Mouse (Mus musculus) neural tube, embryonic 13.5 days (tissue): Measurements from ENCODE around the gene E030025P04Rik. TPM values are rescaled to one million over a fixed set of nuclear protein-coding genes. Genes with fewer than 3 reads are reported as not detected.

Experiments
- ATAC-seq: fragments of 200-750 bp; cut with Nextera tagmentation; 2 replicates; pipeline ENCODE4 v1.8.0; 2017; ENCODE audit warnings: low read depth, mild to moderate bottlenecking, moderate TSS enrichment, moderate library complexity
- H3K27ac ChIP-seq: fragments of 300-500 bp; sonication (generic); replicated peaks from 2 replicates; pipeline ENCODE4 v1.5.1; 2015; ENCODE audit warnings: moderate library complexity, mild to moderate bottlenecking, inconsistent platforms
- H3K27me3 ChIP-seq: fragments of 300-500 bp; sonication (generic); 2 replicates; pipeline ENCODE4 v1.6.1; 2015; ENCODE audit warnings: mild to moderate bottlenecking, inconsistent platforms
- H3K36me3 ChIP-seq: fragments of 300-500 bp; sonication (generic); 2 replicates; pipeline ENCODE4 v1.6.1; 2015; ENCODE audit warnings: mild to moderate bottlenecking, inconsistent platforms
- H3K4me1 ChIP-seq: fragments of 300-500 bp; sonication (generic); replicated peaks from 2 replicates; pipeline ENCODE4 v1.6.1; 2015; ENCODE audit warnings: inconsistent platforms
- H3K4me2 ChIP-seq: fragments of 300-500 bp; sonication (generic); 2 replicates; pipeline ENCODE4 v1.6.1; 2015; ENCODE audit warnings: inconsistent platforms, mild to moderate bottlenecking, moderate library complexity
- H3K4me3 ChIP-seq: fragments of 300-500 bp; sonication (generic); 2 replicates; pipeline ENCODE4 v1.5.1; 2015; ENCODE audit warnings: mild to moderate bottlenecking, inconsistent platforms
- H3K9ac ChIP-seq: fragments of 300-500 bp; sonication (generic); 2 replicates; pipeline ENCODE4 v1.6.1; 2015; ENCODE audit warnings: moderate library complexity, mild to moderate bottlenecking, inconsistent platforms
- H3K9me3 ChIP-seq: fragments of 300-500 bp; sonication (generic); 2 replicates; pipeline ENCODE4 v1.6.1; 2016; ENCODE audit warnings: inconsistent platforms
- WGBS: fragments of 180-500 bp; shearing (Covaris S2); methylation state at CpG from one replicate; pipeline ENCODE4 v1.1.7; 2015; 5-methylcytosine and 5-hydroxymethylcytosine counted together
- polyA plus RNA-seq: library from polyadenylated mRNA; unstranded; fragments of >200 nt; fragmentation: Nextera tagmentation; extraction: Ambion mirVana; gene quantifications from 2 replicates; pipeline ENCODE4 v1.2.1, GENCODE M21; 2015

Gene E030025P04Rik
- polyA plus RNA-seq, 1 experiment from 2014 or later: not detected

DNA sequence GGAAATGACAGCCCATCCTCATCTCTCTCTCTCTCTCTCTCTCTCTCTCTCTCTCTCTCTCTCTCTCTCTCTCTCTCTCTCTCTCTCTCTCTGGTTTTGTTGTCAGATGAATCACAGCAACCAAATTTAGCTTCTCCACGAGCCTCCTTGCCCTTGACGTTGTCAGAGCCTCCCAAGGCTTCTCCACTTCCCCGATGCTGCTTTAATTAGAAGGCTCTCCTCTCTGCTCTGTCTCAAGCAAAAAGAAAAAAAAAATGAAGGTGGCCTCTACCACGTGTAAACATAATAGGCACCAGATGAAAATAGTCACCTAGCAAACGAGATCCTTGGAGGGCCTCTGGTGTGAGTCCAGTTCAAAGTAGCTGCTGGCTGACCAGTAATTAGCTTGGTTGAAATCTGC is 52.3 kb downstream of the E030025P04Rik start:
- Histone ChIP-seq H3K36me3 (no peaks in the 10 kb centered on the region), H3K9ac (no peak overlapping the region), H3K27ac (no peak overlapping the region), H3K27me3 (no peaks in the 10 kb centered on the region), H3K4me2 (no peak overlapping the region), H3K4me3 (no peak overlapping the region), H3K4me1 (no peaks in the 10 kb centered on the region; the same call in 1 of the 2 replicates), H3K9me3 (no peaks in the 10 kb centered on the region)
- ATAC-seq: no peak
- WGBS: 59% methylated on average over 5 of the region's 5 CpGs

Other genes starting within 250 kb of the E030025P04Rik start
- gene Axin2, start 224.0 kb downstream of the E030025P04Rik start, polyA plus RNA-seq: 8.8 and 10.6 TPM in 2 replicates
- 4.4 and 4.7 TPM in 2 replicates for gene Rgs9, start 153.8 kb upstream of the E030025P04Rik start, polyA plus RNA-seq
- 16.6 and 16.8 TPM in 2 replicates for gene Gna13, start 218.5 kb upstream of the E030025P04Rik start, polyA plus RNA-seq